ENCODE assay signal across 25 mouse cellular contexts in the genomic region with DNA sequence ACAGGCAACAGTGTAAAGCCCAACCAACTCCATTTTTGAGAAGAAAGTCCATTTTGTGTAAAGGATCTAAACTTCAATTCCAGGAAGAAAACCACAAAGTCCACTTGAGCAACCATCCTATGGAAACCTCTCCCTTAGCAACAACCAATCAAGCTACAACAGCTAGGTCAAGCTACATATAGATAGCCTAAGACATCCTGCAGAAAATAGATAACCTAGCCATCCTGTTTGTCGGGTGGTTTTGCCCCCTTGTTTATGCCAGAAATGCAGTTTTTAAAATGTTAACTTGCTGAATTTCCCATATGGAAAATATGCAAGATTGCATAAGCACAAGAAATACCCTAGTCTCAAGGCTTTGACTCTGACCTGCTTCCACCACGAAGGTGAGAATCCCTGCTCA.
"Had no signal": no experiment of that assay in that cellular context is flagged by ENCODE, and none has a peak within 500 bp of the region (broad histone marks: within the 10 kb centered on the region; RNA-seq: fewer than 3 reads in every experiment).

No protein-coding gene starts in this region.

- H3K9me3 ChIP-seq: embryonic facial prominence, embryonic 10.5 days; embryonic facial prominence, embryonic 12.5 days; embryonic facial prominence, embryonic 13.5 days; embryonic facial prominence, embryonic 15.5 days; forebrain, embryonic 10.5 days; forebrain, embryonic 12.5 days; forebrain, embryonic 13.5 days; forebrain, embryonic 15.5 days had no signal

- H3K36me3 ChIP-seq: embryonic facial prominence, embryonic 10.5 days; embryonic facial prominence, embryonic 12.5 days; embryonic facial prominence, embryonic 13.5 days; embryonic facial prominence, embryonic 15.5 days; forebrain, embryonic 10.5 days; forebrain, embryonic 12.5 days; forebrain, embryonic 15.5 days had no signal

- DNase-seq: cerebellum, adult 9-10 months; cerebellum, adult 9-11 months; cerebellum, postnatal 10 days; cerebellum, postnatal 14 days; cerebellum, postnatal 25 days; cerebellum, postnatal 36 days; embryo, embryonic 11 days; forebrain, postnatal 0 days; gastrocnemius, adult 2 months; gastrocnemius, postnatal 10 days; gastrocnemius, postnatal 14 days; gastrocnemius, postnatal 25 days; gastrocnemius, postnatal 36 days; heart, adult 11 months; heart, adult 18-20 months; heart, adult 2 months had no signal

- H3K9ac ChIP-seq: embryonic facial prominence, embryonic 12.5 days; embryonic facial prominence, embryonic 13.5 days; embryonic facial prominence, embryonic 15.5 days; forebrain, embryonic 12.5 days; forebrain, embryonic 13.5 days; forebrain, embryonic 15.5 days; forebrain, postnatal 0 days had no signal

- H3K4me1 ChIP-seq: embryonic facial prominence, embryonic 10.5 days; embryonic facial prominence, embryonic 12.5 days; embryonic facial prominence, embryonic 13.5 days; embryonic facial prominence, embryonic 15.5 days had no signal

- H3K27ac ChIP-seq: embryonic facial prominence, embryonic 10.5 days; embryonic facial prominence, embryonic 12.5 days; embryonic facial prominence, embryonic 13.5 days; embryonic facial prominence, embryonic 15.5 days; forebrain, embryonic 10.5 days; forebrain, embryonic 12.5 days; forebrain, embryonic 13.5 days; forebrain, embryonic 15.5 days; gastrocnemius, adult 2 months; heart, adult 2 months had no signal

- H3K4me3 ChIP-seq: embryonic facial prominence, embryonic 10.5 days; embryonic facial prominence, embryonic 12.5 days; embryonic facial prominence, embryonic 13.5 days; embryonic facial prominence, embryonic 15.5 days; erythroblast, embryonic 14.5 days; forebrain, embryonic 10.5 days; forebrain, embryonic 12.5 days; forebrain, embryonic 13.5 days; forebrain, embryonic 15.5 days; gastrocnemius, adult 2 months; heart, adult 2 months had no signal

- H3K27me3 ChIP-seq: embryonic facial prominence, embryonic 12.5 days; embryonic facial prominence, embryonic 13.5 days; embryonic facial prominence, embryonic 15.5 days; forebrain, embryonic 12.5 days; forebrain, embryonic 13.5 days; forebrain, embryonic 15.5 days had no signal
